Mouse (Mus musculus): ENCODE measurements at regions not wholly inside any gene's neighbourhood (a gene's known extent, or its start where the extent isn't known, plus 50 kb on each side); places are given as distances from the start of the nearest gene placed in this dataset.

DNA sequence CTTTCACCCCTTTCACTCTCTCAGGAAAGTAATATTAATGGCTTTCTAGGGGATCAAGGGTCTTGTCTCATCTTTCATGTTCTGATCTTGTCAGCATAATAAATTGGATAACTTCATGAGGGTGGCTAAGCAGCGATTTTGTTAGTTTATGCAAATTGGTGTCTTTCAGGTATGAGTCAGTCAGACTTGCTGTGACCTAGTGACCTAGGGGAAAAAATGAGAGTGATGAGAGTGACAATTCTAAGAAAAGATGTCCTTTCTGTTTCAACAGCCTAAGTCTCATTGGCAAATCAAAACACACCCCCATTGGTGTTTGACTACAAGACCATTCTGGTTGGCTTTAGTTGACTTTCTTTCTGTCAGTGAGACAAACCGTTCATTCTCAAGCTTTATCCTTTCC lies 68.0 kb upstream of the Actbl2 start:
- TF ChIP-seq BHLHE40 (IDR thresholded peaks at IDR 0.05; ENCODE audit: low read depth, low read length) (peak; percentile 57; the same call in 1 of the 2 replicates), E2F4 (IDR thresholded peaks at IDR 0.05; ENCODE audit: insufficient replicate concordance, low read depth, low read length) (no peak), CTCF (conservative IDR thresholded peaks at IDR 0.05 in 1 of 2, IDR thresholded peaks at IDR 0.05 in 1 of 2; ENCODE audit: low read depth in 2 of 2, low read length in 2 of 2) (no peak), POLR2A (IDR thresholded peaks at IDR 0.05; ENCODE audit: low read depth, low read length) (no peak), ZNF384 (IDR thresholded peaks at IDR 0.05; ENCODE audit: low read depth, low read length) (no peak), MAZ (IDR thresholded peaks at IDR 0.05; ENCODE audit: low read depth, low read length) (no peak), CHD2 (IDR thresholded peaks at IDR 0.05; ENCODE audit: low read length) (no peak), MYC (IDR thresholded peaks at IDR 0.05; ENCODE audit: low read depth, low read length) (no peak)

Measured in CH12.LX (cell line).